In the genomic region with DNA sequence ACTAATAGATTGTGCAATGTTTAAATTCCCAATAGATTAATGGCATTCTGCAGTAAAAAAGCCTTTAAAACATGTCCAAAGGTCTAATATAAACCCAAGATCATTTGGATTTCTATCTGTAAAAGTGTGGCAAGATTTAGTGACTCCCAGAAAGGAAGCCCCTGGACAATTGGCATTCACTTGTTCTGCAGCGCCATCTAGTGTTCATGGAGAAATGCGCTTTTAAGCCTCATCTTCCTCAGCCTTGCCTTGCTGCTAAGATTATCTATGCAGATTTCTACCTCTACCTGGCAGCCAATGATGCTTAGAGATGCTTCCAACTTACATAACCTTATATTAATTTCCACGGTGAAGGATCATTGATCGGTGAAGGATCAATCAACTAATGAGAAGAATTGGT, we compare ENCODE assay signal across 9 mouse cellular contexts.
DNase-seq lines count a peak whose midpoint lies in the region; ATAC-seq and TF ChIP-seq lines count a peak whose summit lies in the region.
"Had no signal": no experiment of that assay in that cellular context is flagged by ENCODE, and none has a peak within 500 bp of the region (broad histone marks: within the 10 kb centered on the region; RNA-seq: fewer than 3 reads in every experiment).

No protein-coding gene starts in this region.

- no peak overlapping the region for H3K27ac ChIP-seq in cortical plate, adult 2 months (ENCODE audit: insufficient read depth, low read length)
- H3K27ac ChIP-seq in layer of hippocampus, adult 2 months: peak overlapping the region; percentile 83
- H3K27ac ChIP-seq: liver, embryonic 13.5 days had no signal

- DNase-seq in heart, adult 18-20 months: peak; percentile 69 to 88
- DNase-seq in heart, postnatal 25 days (ENCODE audit: low spot score): no peak
- DNase-seq in adipocyte (ENCODE audit: low spot score): peak; percentile 85
- peak; percentile 81 to 83 for DNase-seq in layer of hippocampus, adult 2 months (ENCODE audit: low spot score in 2 of 2)
- peak; percentile 27 to 76 for DNase-seq in lung, postnatal 4 days
- peak; percentile 53 to 55 for DNase-seq in right cerebral cortex, postnatal 36 days (ENCODE audit: low spot score in 2 of 2)
- DNase-seq: liver, embryonic 13.5 days had no signal

- H3K4me3 ChIP-seq in cortical plate, adult 2 months (ENCODE audit: insufficient read depth, low read length): no peak overlapping the region
- H3K4me3 ChIP-seq in layer of hippocampus, adult 2 months: no peak overlapping the region
- H3K4me3 ChIP-seq: liver, embryonic 13.5 days had no signal

- ATAC-seq in granulocyte monocyte progenitor cell, adult 5-6 weeks (replicated peaks; ENCODE audit: poor library complexity, severe bottlenecking): peak; percentile 47

- TF ChIP-seq POLR2A in cortical plate, adult 2 months (IDR thresholded peaks at IDR 0.05; ENCODE audit: extremely low read depth, insufficient read depth, low read length): no peak

- TF ChIP-seq CTCF in cortical plate, adult 2 months (IDR thresholded peaks at IDR 0.05; ENCODE audit: extremely low read depth, insufficient read depth, low read length): peak; percentile 86
- TF ChIP-seq CTCF in layer of hippocampus, adult 2 months (conservative IDR thresholded peaks at IDR 0.05): peak; percentile 99

- intact Hi-C loops in heart, postnatal 25 days (cut with DNase I): loop anchor here (2.0 to 10.0 kb wide), 3 partner anchors 193 to 437 kb away; no protein-coding TSS in a partner anchor

- H3K4me1 ChIP-seq in cortical plate, adult 2 months (ENCODE audit: control insufficient read depth, insufficient read depth, low read length): peaks cover 12% of the 10 kb centered on the region
